Mouse (Mus musculus) layer of hippocampus, adult 9-10 months (tissue): Measurements from ENCODE around the gene Idnk.

Experiments
- DNase-seq: peaks from one replicate; pipeline ENCODE4 v3.0.0; 2022; ENCODE audit warnings: low spot score

Gene Idnk

GRCm38 (mm10) chr13:58194908-58195307, 37.5 kb downstream of the Idnk start:
- no peak for DNase-seq

- DNase-seq, result no peak
Observed at GRCm38 (mm10) chr13:58197211-58197610, 39.8 kb downstream of the Idnk start.

GRCm38 (mm10) chr13:58197981-58198640, 40.7 kb downstream of the Idnk start:
- no peak for DNase-seq

GRCm38 (mm10) chr13:58201343-58201742, 43.9 kb downstream of the Idnk start:
- DNase-seq, result no peak

GRCm38 (mm10) chr13:58201908-58202307, 44.5 kb downstream of the Idnk start:
- no peak for DNase-seq

GRCm38 (mm10) chr13:58202903-58203302, 45.5 kb downstream of the Idnk start:
- no peak for DNase-seq

GRCm38 (mm10) chr13:58204202-58204601, 46.8 kb downstream of the Idnk start:
- DNase-seq, result no peak

- no peak for DNase-seq
Observed at GRCm38 (mm10) chr13:58204986-58205385, 47.5 kb downstream of the Idnk start.

GRCm38 (mm10) chr13:58206084-58206483, 48.6 kb downstream of the Idnk start:
- DNase-seq, result no peak

- DNase-seq, result no peak
Observed at GRCm38 (mm10) chr13:58210441-58210840, 53.0 kb downstream of the Idnk start.

GRCm38 (mm10) chr13:58212530-58212929, 55.1 kb downstream of the Idnk start:
- no peak for DNase-seq

- DNase-seq, result no peak
Observed at GRCm38 (mm10) chr13:58213801-58214200, 56.4 kb downstream of the Idnk start.
